Mouse (Mus musculus) heart, embryonic 11.5 days (tissue): ENCODE results near the gene Pls3. TPM values are rescaled to one million over a fixed set of nuclear protein-coding genes. Genes with fewer than 3 reads are reported as not detected.
A peak's percentile ranks its signal among the peaks of the same experiment; 100 is the strongest.

Source experiments
- ATAC-seq: fragments of 200-750 bp; cut with Nextera tagmentation; replicated peaks from 2 replicates; pipeline ENCODE4 v1.8.0; 2017; ENCODE audit warnings: moderate library complexity; ENCODE audit not compliant: insufficient number of reproducible peaks, low FRiP score, low TSS enrichment
- H3K27ac ChIP-seq: fragments of 300-500 bp; sonication (generic); 2 replicates; pipeline ENCODE4 v1.5.1; 2014; ENCODE audit warnings: mild to moderate bottlenecking, low read depth, low read length
- H3K27me3 ChIP-seq: fragments of 300-500 bp; sonication (generic); 2 replicates; pipeline ENCODE4 v1.6.1; 2014; ENCODE audit warnings: mild to moderate bottlenecking, low read length, mixed read lengths; ENCODE audit not compliant: control insufficient read depth, insufficient read depth
- H3K36me3 ChIP-seq: fragments of 300-500 bp; sonication (generic); 2 replicates; pipeline ENCODE4 v1.6.1; 2014; ENCODE audit warnings: mild to moderate bottlenecking, low read length, moderate library complexity, mixed read lengths; ENCODE audit not compliant: control insufficient read depth, insufficient read depth
- H3K4me1 ChIP-seq: fragments of 300-500 bp; sonication (generic); 2 replicates; pipeline ENCODE4 v1.6.1; 2014; ENCODE audit warnings: low read length; ENCODE audit not compliant: control insufficient read depth, insufficient read depth
- H3K4me2 ChIP-seq: fragments of 300-500 bp; sonication (generic); 2 replicates; pipeline ENCODE4 v1.6.1; 2014; ENCODE audit warnings: mild to moderate bottlenecking, moderate library complexity
- H3K4me3 ChIP-seq: fragments of 300-500 bp; sonication (generic); 2 replicates; pipeline ENCODE4 v1.5.1; 2014; ENCODE audit warnings: low read depth, low read length
- H3K9ac ChIP-seq: fragments of 300-500 bp; sonication (generic); 2 replicates; pipeline ENCODE4 v1.6.1; 2014; ENCODE audit warnings: mild to moderate bottlenecking, low read depth, low read length, moderate library complexity
- H3K9me3 ChIP-seq: fragments of 300-500 bp; sonication (generic); replicated peaks from 2 replicates; pipeline ENCODE4 v1.6.1; 2016; ENCODE audit warnings: low read length; ENCODE audit not compliant: control insufficient read depth
- WGBS: fragments of 180-500 bp; shearing (Covaris S2); extraction: QIAGEN DNeasy Blood & Tissue Kit; methylation state at CpG from one replicate; pipeline ENCODE4 v1.1.7; 2014; ENCODE audit not compliant: insufficient replicate concordance; 5-methylcytosine and 5-hydroxymethylcytosine counted together
- polyA plus RNA-seq: library from polyadenylated mRNA; unstranded; fragments of >200 nt; fragmentation: Nextera tagmentation; extraction: Ambion mirVana; gene quantifications from 2 replicates; pipeline ENCODE4 v1.2.1, GENCODE M21; 2014

The Pls3 gene
- polyA plus RNA-seq: 72.9 and 94.2 TPM in 2 replicates

DNA sequence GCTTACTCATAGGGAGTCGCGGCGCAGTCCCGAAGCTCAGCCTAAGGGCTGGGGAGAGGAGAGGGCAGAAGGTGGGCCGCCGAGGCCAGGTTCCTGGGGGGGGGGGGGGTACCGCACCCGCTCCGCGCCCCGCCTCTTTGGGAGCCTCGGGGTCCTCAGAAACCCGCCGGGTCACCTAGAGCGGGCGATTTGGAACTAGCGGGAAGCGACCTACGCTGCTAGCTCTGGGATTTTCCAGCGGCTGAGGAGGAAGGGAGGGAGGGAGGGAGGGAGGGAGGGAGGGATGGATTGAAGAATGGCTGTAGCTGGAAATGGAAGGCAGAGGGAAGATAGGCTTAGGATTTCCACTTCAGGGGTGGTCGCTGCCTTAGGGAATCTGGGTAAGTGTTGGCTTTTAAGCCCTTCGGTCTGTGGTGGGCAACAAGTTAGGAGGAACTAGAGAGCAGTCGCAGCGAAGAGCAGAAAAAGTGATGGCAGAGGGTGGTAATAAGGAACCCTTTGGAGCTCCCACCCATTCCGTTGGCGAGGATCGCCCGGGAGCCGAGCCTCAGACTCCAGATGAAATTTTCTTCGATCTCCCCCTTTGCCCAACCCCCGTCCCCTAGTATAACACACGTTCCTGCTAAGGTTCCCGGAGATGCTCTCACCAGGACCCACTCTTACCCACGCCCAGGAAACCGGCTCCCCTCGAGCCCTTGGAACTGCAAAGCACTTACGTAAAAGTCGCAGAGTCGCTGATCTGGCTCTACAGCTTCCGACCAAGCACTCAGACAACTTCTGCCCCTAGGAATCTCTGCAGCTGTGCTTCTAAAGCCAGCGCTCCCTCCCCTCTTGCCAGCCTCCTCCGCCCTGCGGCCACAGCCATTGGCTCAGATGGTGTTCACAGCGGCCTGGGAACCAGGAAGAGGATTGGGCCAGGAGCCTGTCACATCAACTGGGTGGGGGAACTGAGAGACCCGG is at the start of gene Pls3:
Gene Pls3, minus strand, starts transcription at position 851 of the 960 bp plus-strand sequence.
- Histone ChIP-seq H3K36me3 (no peaks in the 10 kb centered on the region), H3K9ac (peak within 1 kb of the TSS; percentile 72), H3K27ac (peak within 1 kb of the TSS; percentile 77), H3K4me3 (peak within 1 kb of the TSS; percentile 56), H3K4me2 (peak within 1 kb of the TSS; percentile 62), H3K9me3 (no peaks in the 10 kb centered on the region), H3K27me3 (0 out of 2 replicates have a peak, but pooled peaks cover 5% of the 10 kb centered on the region), H3K4me1 (no peaks in the 10 kb centered on the region)
- 9% methylated on average over 45 of the region's 45 CpGs for WGBS
- peak; percentile 96 for ATAC-seq

DNA sequence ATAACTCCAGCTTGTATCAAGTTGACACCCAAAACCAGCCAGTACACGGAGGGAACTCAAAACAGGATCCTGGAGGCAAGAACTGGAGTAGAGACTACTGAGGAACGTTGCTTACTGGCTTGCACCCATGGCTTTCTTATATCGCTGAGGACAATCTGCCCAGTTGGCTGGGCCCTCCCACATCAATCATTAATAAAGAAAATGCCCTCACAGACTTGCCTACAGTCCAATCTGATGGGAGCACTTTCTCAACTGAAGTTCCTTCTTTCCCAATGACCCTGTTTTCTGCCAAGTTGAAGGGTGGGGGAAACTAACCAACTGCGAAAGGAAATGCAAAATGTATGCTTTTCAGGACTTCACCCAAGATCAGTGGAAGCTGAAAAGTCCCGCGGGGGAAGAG is 20.7 kb upstream of the Pls3 start:
- H3K27me3 ChIP-seq: no peaks in the 10 kb centered on the region
- no peak for ATAC-seq
- no peak overlapping the region for H3K9ac ChIP-seq
- no peak overlapping the region for H3K4me2 ChIP-seq
- H3K4me1 ChIP-seq: no peaks in the 10 kb centered on the region
- 66% methylated on average over 6 of the region's 6 CpGs for WGBS
- H3K9me3 ChIP-seq: no peaks in the 10 kb centered on the region
- H3K4me3 ChIP-seq: no peak overlapping the region
- H3K27ac ChIP-seq: no peak overlapping the region
- no peaks in the 10 kb centered on the region for H3K36me3 ChIP-seq

DNA sequence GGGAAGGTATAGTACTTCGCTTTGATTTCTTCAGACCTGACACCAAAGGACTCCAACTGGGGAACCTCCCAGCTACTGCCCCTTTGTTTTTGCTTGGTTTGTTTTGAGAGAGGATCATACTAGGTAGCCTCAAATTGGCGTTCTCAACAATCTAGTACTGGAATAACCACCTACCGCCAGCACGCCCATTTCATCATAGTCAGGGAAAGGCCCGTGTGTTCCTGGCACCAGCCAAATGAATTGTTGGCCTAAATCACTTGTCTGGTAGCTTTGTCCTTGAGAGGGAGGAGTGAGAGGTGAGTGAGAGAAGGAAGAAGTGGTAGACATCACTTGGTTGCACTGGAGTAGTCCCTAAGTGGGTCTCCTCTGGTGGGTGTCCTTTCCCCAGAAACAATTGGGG is 584 bp upstream of the Pls3 start:
- no peak overlapping the region for H3K27ac ChIP-seq
- H3K9ac ChIP-seq: no peak overlapping the region
- ATAC-seq: no peak
- no peaks in the 10 kb centered on the region for H3K36me3 ChIP-seq
- H3K4me1 ChIP-seq: no peaks in the 10 kb centered on the region
- peak overlapping the region; percentile 56 for H3K4me3 ChIP-seq
- peak overlapping the region; percentile 62 for H3K4me2 ChIP-seq
- 14% methylated on average over 5 of the region's 5 CpGs for WGBS
- 0 out of 2 replicates have a peak, but pooled peaks cover 5% of the 10 kb centered on the region for H3K27me3 ChIP-seq
- no peaks in the 10 kb centered on the region for H3K9me3 ChIP-seq

GRCm38 (mm10) chrX:75873813-75874212 is 1.2 kb downstream of the Pls3 start:
- H3K36me3 ChIP-seq: no peaks in the 10 kb centered on the region
- H3K9me3 ChIP-seq: no peaks in the 10 kb centered on the region
- ATAC-seq: peak; percentile 64; the same call in 1 of the 2 replicates
- peak overlapping the region; percentile 72 for H3K9ac ChIP-seq
- peak overlapping the region; percentile 56 for H3K4me3 ChIP-seq
- no peaks in the 10 kb centered on the region for H3K4me1 ChIP-seq
- H3K27me3 ChIP-seq: 0 out of 2 replicates have a peak, but pooled peaks cover 5% of the 10 kb centered on the region
- WGBS: 13% methylated on average over 15 of the region's 15 CpGs
- H3K27ac ChIP-seq: no peak overlapping the region
- H3K4me2 ChIP-seq: peak overlapping the region; percentile 62

GRCm38 (mm10) chrX:75873253-75873652 is 1.7 kb downstream of the Pls3 start:
- H3K9ac ChIP-seq: no peak overlapping the region
- no peak overlapping the region for H3K27ac ChIP-seq

GRCm38 (mm10) chrX:75871855-75872254 is 3.1 kb downstream of the Pls3 start:
- H3K4me3 ChIP-seq: no peak overlapping the region
- ATAC-seq: no peak
- no peaks in the 10 kb centered on the region for H3K36me3 ChIP-seq
- no peaks in the 10 kb centered on the region for H3K9me3 ChIP-seq
- 0 out of 2 replicates have a peak, but pooled peaks cover 5% of the 10 kb centered on the region for H3K27me3 ChIP-seq
- 73% methylated on average over 2 of the region's 2 CpGs for WGBS
- H3K9ac ChIP-seq: no peak overlapping the region
- H3K4me2 ChIP-seq: no peak overlapping the region
- no peaks in the 10 kb centered on the region for H3K4me1 ChIP-seq
- no peak overlapping the region for H3K27ac ChIP-seq

More at GRCm38 (mm10) chrX:75873253-75873652, 1.7 kb downstream of the Pls3 start:
- Histone ChIP-seq H3K9me3 (no peaks in the 10 kb centered on the region), H3K27me3 (0 out of 2 replicates have a peak, but pooled peaks cover 5% of the 10 kb centered on the region), H3K4me1 (no peaks in the 10 kb centered on the region), H3K4me3 (peak overlapping the region; percentile 56), H3K36me3 (no peaks in the 10 kb centered on the region), H3K4me2 (peak overlapping the region; percentile 62)
- 38% methylated on average over 4 of the region's 4 CpGs for WGBS
- no peak for ATAC-seq

DNA sequence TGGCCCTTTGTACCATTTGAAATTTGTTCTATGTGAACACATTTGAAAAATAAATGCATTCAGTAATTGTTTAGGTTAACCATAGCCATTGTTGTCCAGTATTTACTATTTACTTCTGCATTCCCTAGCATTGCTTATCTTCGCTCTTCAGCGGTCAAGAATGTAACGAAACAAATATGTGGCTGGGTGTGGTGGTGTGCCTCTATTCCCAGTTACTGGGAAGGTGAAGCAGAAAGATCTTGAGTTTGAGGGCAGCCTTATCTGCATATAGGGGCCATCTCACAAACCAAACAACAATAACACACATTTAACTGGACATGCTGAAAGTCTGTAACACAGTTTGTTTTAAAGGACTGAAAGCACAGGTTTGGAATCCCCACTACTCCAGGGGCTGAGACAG is 13.3 kb downstream of the Pls3 start:
- no peak overlapping the region for H3K27ac ChIP-seq
- no peak overlapping the region for H3K4me3 ChIP-seq
- no peaks in the 10 kb centered on the region for H3K9me3 ChIP-seq
- 65% methylated on average over 3 of the region's 3 CpGs for whole genome bisulfite sequencing
- no peak for ATAC-seq
- no peak overlapping the region for H3K4me2 ChIP-seq
- H3K36me3 ChIP-seq: no peaks in the 10 kb centered on the region
- H3K27me3 ChIP-seq: no peaks in the 10 kb centered on the region
- H3K4me1 ChIP-seq: no peaks in the 10 kb centered on the region
- no peak overlapping the region for H3K9ac ChIP-seq

DNA sequence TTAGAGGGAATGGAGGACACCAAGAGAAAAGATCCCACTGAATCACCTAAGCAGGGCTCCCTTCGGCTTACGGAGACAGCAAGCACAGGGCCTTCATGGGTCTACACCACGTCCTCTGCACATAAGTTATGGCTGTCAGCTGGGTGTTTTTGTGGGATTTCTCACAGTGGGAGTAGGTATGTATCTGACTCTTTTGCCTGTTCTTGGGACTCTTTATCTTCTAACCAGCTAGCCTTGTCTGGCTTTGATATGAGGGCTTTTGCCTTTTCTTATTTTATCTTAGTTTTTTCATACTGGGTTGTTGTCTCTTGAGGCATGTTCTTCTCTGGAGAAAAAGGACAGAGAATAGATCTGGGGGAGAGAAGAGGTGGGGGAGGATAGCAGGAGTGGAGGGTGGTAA is 20.7 kb downstream of the Pls3 start:
- Histone ChIP-seq H3K4me2 (no peak overlapping the region), H3K4me1 (no peaks in the 10 kb centered on the region), H3K27me3 (no peaks in the 10 kb centered on the region), H3K4me3 (no peak overlapping the region), H3K36me3 (no peaks in the 10 kb centered on the region), H3K9ac (no peak overlapping the region), H3K27ac (no peak overlapping the region), H3K9me3 (no peaks in the 10 kb centered on the region)
- ATAC-seq: no peak
- WGBS: 77% methylated on average over 3 of the region's 3 CpGs
